Mouse (Mus musculus): Measurements from ENCODE around the gene Tnfrsf11a. TPM values are rescaled to one million over a fixed set of nuclear protein-coding genes. Genes with fewer than 3 reads are reported as not detected.

Gene Tnfrsf11a
- polyA plus RNA-seq, 1 experiment from 2014 or later, result 0.90 TPM

- H3K4me2 ChIP-seq (replicated peaks), result peak overlapping the region; percentile 51; the same call in 1 of the 2 replicates
These were observed 100.9 kb downstream of the Tnfrsf11a start for GRCm38 (mm10) chr1:105881466-105881865.

GRCm38 (mm10) chr1:105883498-105883897 lies 103.0 kb downstream of the Tnfrsf11a start:
- H3K4me2 ChIP-seq (replicated peaks), result no peak overlapping the region
- no peaks in the 10 kb centered on the region for H3K4me1 ChIP-seq
- H3K27ac ChIP-seq, result no peak overlapping the region
- WGBS, result 58% methylated on average over 2 of the region's 2 CpGs
- H3K9me3 ChIP-seq, result no peaks in the 10 kb centered on the region
- H3K27me3 ChIP-seq, result 0 out of 2 replicates have a peak, but pooled peaks cover 4% of the 10 kb centered on the region
- H3K9ac ChIP-seq, result no peak overlapping the region
- no peak overlapping the region for H3K4me3 ChIP-seq
- H3K36me3 ChIP-seq, result no peaks in the 10 kb centered on the region
- ATAC-seq (ENCODE audit: insufficient number of reproducible peaks, insufficient read depth, low FRiP score, low TSS enrichment), result no peak

More at GRCm38 (mm10) chr1:105881466-105881865, 100.9 kb downstream of the Tnfrsf11a start:
- ATAC-seq (ENCODE audit: insufficient number of reproducible peaks, insufficient read depth, low FRiP score, low TSS enrichment), result no peak
- Histone ChIP-seq H3K9me3 (no peaks in the 10 kb centered on the region), H3K4me3 (0 out of 2 replicates have a peak overlapping the region, but pooled peaks have one; percentile 19), H3K4me1 (no peaks in the 10 kb centered on the region), H3K9ac (no peak overlapping the region), H3K27ac (no peak overlapping the region), H3K36me3 (no peaks in the 10 kb centered on the region), H3K27me3 (0 out of 2 replicates have a peak, but pooled peaks cover 4% of the 10 kb centered on the region)
- 74% methylated on average over 7 of the region's 7 CpGs for WGBS

- H3K27me3 ChIP-seq, result 0 out of 2 replicates have a peak, but pooled peaks cover under 1% of the 10 kb centered on the region
- no peak overlapping the region for H3K4me2 ChIP-seq (replicated peaks)
- no peaks in the 10 kb centered on the region for H3K9me3 ChIP-seq
- 89% methylated on average over 1 of the region's 1 CpGs for WGBS
- no peaks in the 10 kb centered on the region for H3K4me1 ChIP-seq
- ATAC-seq (ENCODE audit: insufficient number of reproducible peaks, insufficient read depth, low FRiP score, low TSS enrichment), result no peak
- H3K9ac ChIP-seq, result no peak overlapping the region
- H3K36me3 ChIP-seq, result no peaks in the 10 kb centered on the region
- H3K27ac ChIP-seq, result no peak overlapping the region
- H3K4me3 ChIP-seq, result no peak overlapping the region
These were observed 104.6 kb downstream of the Tnfrsf11a start for GRCm38 (mm10) chr1:105885101-105885500.

GRCm38 (mm10) chr1:105885575-105885974 lies 105.1 kb downstream of the Tnfrsf11a start:
- no peak for ATAC-seq (ENCODE audit: insufficient number of reproducible peaks, insufficient read depth, low FRiP score, low TSS enrichment)
- 75% methylated on average over 5 of the region's 5 CpGs for WGBS
- no peak overlapping the region for H3K9ac ChIP-seq

GRCm38 (mm10) chr1:105886358-105886757 lies 105.8 kb downstream of the Tnfrsf11a start:
- Histone ChIP-seq H3K4me1 (no peaks in the 10 kb centered on the region), H3K9me3 (no peaks in the 10 kb centered on the region), H3K27me3 (no peaks in the 10 kb centered on the region), H3K36me3 (no peaks in the 10 kb centered on the region), H3K27ac (no peak overlapping the region), H3K4me3 (no peak overlapping the region), H3K9ac (no peak overlapping the region), H3K4me2 (replicated peaks) (no peak overlapping the region)
- 74% methylated on average over 5 of the region's 5 CpGs for WGBS
- ATAC-seq (ENCODE audit: insufficient number of reproducible peaks, insufficient read depth, low FRiP score, low TSS enrichment), result no peak

More at GRCm38 (mm10) chr1:105885575-105885974, 105.1 kb downstream of the Tnfrsf11a start:
- H3K4me3 ChIP-seq, result no peak overlapping the region
- no peak overlapping the region for H3K4me2 ChIP-seq (replicated peaks)
- no peaks in the 10 kb centered on the region for H3K36me3 ChIP-seq
- H3K27ac ChIP-seq, result no peak overlapping the region
- H3K4me1 ChIP-seq, result no peaks in the 10 kb centered on the region
- no peaks in the 10 kb centered on the region for H3K9me3 ChIP-seq
- no peaks in the 10 kb centered on the region for H3K27me3 ChIP-seq

GRCm38 (mm10) chr1:105891032-105891725 lies 110.7 kb downstream of the Tnfrsf11a start:
- ATAC-seq (ENCODE audit: insufficient number of reproducible peaks, insufficient read depth, low FRiP score, low TSS enrichment), result no peak
- Histone ChIP-seq H3K9me3 (no peaks in the 10 kb centered on the region), H3K4me3 (no peak overlapping the region), H3K4me2 (replicated peaks) (no peak overlapping the region), H3K27ac (no peak overlapping the region), H3K36me3 (no peaks in the 10 kb centered on the region), H3K27me3 (no peaks in the 10 kb centered on the region), H3K9ac (no peak overlapping the region), H3K4me1 (no peaks in the 10 kb centered on the region)
- 32% methylated on average over 15 of the region's 15 CpGs for WGBS

GRCm38 (mm10) chr1:105895019-105895418 lies 114.5 kb downstream of the Tnfrsf11a start:
- H3K4me1 ChIP-seq, result no peaks in the 10 kb centered on the region
- no peak overlapping the region for H3K4me3 ChIP-seq
- 77% methylated on average over 5 of the region's 5 CpGs for WGBS
- no peaks in the 10 kb centered on the region for H3K9me3 ChIP-seq
- no peaks in the 10 kb centered on the region for H3K27me3 ChIP-seq
- no peaks in the 10 kb centered on the region for H3K36me3 ChIP-seq
- no peak overlapping the region for H3K4me2 ChIP-seq (replicated peaks)
- no peak for ATAC-seq (ENCODE audit: insufficient number of reproducible peaks, insufficient read depth, low FRiP score, low TSS enrichment)
- H3K9ac ChIP-seq, result no peak overlapping the region
- no peak overlapping the region for H3K27ac ChIP-seq

Other genes starting within 250 kb of the Tnfrsf11a start
- gene Pign, start 117.0 kb upstream of the Tnfrsf11a start, polyA plus RNA-seq (2016; fragmentation: Nextera tagmentation; extraction: Ambion mirVana), result 18.1 and 20.6 TPM in 2 replicates
- 31.2 and 33.3 TPM in 2 replicates for gene Relch, start 116.9 kb upstream of the Tnfrsf11a start, polyA plus RNA-seq (2016; fragmentation: Nextera tagmentation; extraction: Ambion mirVana)
- 2.1 and 2.3 TPM in 2 replicates for gene Zcchc2, start 209.7 kb downstream of the Tnfrsf11a start, polyA plus RNA-seq (2016; fragmentation: Nextera tagmentation; extraction: Ambion mirVana)

All from embryonic facial prominence, embryonic 12.5 days (tissue).